Mouse (Mus musculus): ENCODE data around the gene Gm13290.
"Not testable (repeated sequence)": the region's sequence is repeated elsewhere in the genome, so short reads cannot be mapped to it uniquely, and the experiment has no call there.

Gm13290 gene

DNA sequence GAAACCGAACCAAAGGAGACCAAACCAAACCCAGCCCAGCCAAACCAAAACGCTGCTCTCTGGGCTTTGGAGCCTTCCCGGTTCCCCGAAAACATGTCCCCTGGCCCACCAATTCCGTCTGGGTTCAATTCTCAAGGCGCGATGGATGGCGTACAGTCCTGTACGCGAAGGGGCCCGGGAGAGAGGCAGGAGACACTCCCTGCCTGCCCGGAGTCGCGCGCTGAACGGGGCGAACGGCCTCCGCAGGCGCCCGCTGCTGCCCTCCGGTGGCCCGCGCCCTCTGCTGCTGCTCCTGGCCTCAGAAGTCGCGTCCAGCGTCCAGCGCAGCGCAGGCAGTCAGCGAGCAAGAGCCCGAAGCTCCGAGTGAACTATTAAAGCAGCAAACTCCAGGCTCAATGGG, at the start of gene Gm13290:
TSS of gene Gm13290 (plus strand) at position 301 of the 400 bp plus-strand sequence.
- not testable (repeated sequence) for DNase-seq (ENCODE audit: low read depth, low spot score)

DNA sequence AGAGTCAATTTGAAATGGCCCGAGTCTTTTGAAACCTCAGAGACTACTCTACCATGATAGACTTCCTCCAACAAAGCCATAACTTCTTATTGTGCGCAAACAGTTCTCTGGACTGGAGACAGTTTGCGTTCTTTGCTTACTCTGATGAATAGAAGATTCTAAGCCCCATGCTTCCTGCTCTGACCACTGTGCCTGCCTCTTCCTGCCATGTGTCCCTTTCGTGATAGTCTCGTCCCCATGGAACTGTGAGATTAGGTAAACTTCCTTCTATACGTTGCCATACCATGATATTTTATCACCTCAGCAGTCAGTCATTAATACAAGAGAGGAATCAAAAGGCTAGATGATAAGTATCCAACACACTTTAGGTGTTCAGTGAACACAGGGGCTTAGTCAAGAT, 46.9 kb upstream of the Gm13290 start:
- DNase-seq (ENCODE audit: low read depth, low spot score) = no peak

GRCm38 (mm10) chr4:88727324-88727723, 46.3 kb upstream of the Gm13290 start:
- no peak for DNase-seq (ENCODE audit: low read depth, low spot score)

GRCm38 (mm10) chr4:88738480-88738879, 35.2 kb upstream of the Gm13290 start:
- DNase-seq (ENCODE audit: low read depth, low spot score) = peak; percentile 61

DNA sequence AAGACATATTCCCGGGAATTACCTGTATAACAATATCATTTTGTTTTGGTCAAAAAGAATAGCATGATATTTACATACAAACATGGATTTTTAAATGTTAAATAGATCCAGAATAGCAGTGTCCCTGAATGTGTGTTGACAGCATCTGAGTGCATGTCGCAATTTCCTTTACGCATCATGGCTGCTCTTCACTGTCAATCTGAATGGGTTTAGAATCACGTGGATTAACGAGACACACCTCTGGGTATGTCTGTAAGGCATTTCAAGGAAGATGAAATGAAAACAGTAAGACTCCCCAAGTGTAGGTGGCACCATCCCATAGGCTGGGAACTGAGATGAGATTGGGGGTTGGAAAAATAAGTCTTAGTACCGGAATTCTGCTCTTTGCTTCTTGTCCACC, 34.6 kb upstream of the Gm13290 start:
- no peak for DNase-seq (ENCODE audit: low read depth, low spot score)

GRCm38 (mm10) chr4:88741426-88741825, 32.2 kb upstream of the Gm13290 start:
- DNase-seq (ENCODE audit: low read depth, low spot score) = no peak

GRCm38 (mm10) chr4:88742771-88743371, 30.8 kb upstream of the Gm13290 start:
- no peak for DNase-seq (ENCODE audit: low read depth, low spot score)

DNA sequence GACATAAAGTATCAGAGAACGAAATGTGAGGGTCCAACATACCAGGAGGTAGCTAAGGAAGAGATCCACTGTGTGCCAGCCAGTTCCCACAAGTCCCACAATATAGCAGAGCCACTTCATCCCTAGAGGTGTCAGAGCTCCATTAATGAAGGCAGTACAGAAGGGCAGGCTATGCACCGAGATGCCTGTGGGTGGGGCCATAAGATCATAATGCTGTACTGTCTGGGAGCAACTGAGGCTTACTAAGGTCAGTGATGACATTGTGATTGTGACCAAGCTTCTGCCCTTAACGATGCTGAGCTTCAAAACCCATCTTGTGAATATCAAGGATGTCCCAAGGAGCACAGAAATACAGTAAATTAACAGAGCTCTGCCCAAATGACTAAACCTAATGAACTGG, 29.4 kb upstream of the Gm13290 start:
- no peak for DNase-seq (ENCODE audit: low read depth, low spot score)

- DNase-seq (ENCODE audit: low read depth, low spot score) = no peak
These were observed 23.7 kb upstream of the Gm13290 start for GRCm38 (mm10) chr4:88749926-88750325.

- DNase-seq (ENCODE audit: low read depth, low spot score) = not testable (repeated sequence)
These were observed 18.8 kb upstream of the Gm13290 start, which contains the start of gene Gm13271 for GRCm38 (mm10) chr4:88754818-88755340. Gene Gm13271 (plus strand): TSS chr4:88754868.

DNA sequence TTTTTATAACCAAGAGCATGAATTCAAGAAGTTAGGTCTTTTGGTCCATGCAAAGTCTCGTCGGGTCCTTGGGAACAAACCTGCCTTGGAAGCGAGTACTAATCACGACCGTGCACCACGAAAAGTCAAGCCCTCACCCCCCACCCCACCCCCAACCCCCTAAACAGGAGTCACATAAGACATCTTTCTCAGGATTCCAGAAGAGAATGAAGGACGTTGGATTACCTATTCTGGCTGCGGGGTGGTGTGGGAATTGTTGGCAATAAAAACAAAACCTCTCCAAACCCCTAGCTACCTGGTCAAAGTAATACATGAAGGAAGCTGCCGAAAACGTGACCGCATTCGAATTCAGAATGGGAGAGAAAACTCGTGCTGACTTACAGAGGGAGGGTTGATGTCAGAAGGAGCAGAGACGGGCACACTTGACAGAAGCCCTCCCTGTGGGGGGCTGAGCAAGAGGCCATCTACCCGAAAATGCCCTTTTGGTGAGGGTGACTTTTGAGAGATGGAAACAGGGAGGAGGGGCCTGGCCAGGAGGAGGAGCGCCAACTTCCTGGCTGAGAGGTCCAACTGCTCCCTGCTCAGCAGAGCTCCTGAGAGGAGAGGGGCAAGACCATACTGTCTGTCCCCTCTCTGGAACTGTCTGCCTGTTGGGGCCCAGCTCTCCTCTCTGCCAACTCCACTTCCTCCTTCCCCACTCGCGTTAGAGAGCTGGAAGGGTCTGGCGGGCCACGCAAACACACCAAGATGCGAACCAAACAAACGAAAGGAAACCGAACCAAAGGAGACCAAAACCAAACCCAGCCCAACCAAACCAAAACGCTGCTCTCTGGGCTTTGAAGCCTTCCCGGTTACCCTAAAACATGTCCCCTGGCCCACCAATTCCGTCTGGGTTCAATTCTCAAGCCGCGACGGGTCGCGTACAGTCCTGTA, 16.8 kb upstream of the Gm13290 start:
- DNase-seq (ENCODE audit: low read depth, low spot score) = not testable (repeated sequence)

DNA sequence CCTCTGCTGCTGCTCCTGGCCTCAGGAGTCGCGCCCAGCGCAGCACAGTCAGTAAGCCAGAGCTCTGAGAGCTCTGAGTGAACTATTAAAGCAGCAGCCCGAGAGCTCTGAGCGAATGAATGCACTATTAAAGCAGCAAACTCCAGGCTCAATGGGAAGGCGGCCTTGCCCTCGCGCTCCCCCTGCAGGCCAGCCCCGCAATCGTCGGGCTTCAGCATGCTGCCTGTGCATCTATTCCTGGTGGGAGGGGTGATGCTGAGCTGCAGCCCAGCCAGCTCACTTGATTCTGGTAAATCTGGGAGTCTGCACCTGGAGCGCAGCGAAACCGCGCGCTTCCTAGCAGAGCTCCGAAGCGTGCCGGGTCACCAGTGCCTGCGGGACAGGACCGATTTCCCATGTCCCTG, 16.0 kb upstream of the Gm13290 start:
- DNase-seq (ENCODE audit: low read depth, low spot score) = not testable (repeated sequence)

- DNase-seq (ENCODE audit: low read depth, low spot score) = not testable (repeated sequence)
These were observed 14.9 kb upstream of the Gm13290 start for GRCm38 (mm10) chr4:88758751-88759150.

DNA sequence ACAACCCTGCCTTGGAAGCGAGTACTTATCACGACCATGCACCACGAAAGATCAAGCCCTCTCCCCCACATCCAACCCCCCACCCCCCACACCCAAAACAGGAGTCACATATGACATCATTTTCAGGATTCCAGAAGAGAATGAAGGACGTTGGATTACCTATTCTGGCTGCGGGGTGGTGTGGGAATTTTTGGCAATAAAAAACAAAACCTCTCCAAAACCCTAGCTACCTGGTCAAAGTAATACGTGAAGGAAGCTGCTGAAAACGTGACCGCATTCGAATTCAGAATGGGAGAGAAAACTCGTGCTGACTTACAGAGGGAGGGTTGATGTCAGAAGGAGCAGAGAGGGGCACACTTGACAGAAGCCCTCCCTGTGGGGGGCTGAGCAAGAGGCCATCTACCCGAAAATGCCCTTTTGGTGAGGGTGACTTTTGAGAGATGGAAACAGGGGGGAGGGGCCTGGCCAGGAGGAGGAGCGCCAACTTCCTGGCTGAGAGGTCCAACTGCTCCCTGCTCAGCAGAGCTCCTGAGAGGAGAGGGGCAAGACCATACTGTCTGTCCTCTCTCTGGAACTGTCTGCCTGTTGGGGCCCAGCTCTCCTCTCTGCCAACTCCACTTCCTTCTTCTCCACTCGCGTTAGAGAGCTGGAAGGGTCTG, 13.9 kb upstream of the Gm13290 start, which contains the start of gene Gm13283:
TSS of gene Gm13283 (plus strand) at position 510 of the 659 bp plus-strand sequence.
- DNase-seq (ENCODE audit: low read depth, low spot score) = peak; percentile 21

DNA sequence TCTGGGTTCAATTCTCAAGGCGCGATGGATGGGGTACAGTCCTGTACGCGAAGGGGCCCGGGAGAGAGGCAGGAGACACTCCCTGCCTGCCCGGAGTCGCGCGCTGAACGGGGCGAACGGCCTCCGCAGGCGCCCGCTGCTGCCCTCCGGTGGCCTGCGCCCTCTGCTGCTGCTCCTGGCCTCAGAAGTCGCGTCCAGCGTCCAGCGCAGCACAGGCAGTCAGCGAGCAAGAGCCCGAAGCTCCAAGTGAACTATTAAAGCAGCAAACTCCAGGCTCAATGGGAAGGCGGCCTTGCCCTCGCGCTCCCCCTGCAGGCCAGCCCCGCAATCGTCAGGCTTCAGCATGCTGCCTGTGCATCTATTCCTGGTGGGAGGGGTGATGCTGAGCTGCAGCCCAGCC, 13.2 kb upstream of the Gm13290 start:
- DNase-seq (ENCODE audit: low read depth, low spot score) = not testable (repeated sequence)

DNA sequence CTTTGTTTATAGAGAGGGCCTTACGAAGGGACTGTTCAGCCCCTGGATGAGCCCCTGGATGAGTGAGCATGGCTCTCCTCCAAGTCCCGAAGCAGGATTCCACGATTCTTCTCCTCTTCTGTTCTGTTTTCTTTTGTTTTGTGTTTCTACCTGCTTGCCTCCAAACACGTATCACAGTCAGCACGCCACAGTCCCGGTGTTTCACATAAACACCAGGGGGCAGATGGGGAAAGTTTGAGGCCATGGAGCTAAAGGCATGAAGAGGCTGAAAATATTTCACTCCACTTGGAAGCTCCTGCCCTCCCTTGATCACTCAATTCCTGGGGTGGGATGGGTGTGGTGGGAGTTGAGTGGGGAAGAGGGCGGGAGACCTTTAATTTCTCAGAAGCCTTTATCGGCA, 11.9 kb upstream of the Gm13290 start:
- not testable (repeated sequence) for DNase-seq (ENCODE audit: low read depth, low spot score)

GRCm38 (mm10) chr4:88762341-88762740, 11.3 kb upstream of the Gm13290 start:
- DNase-seq (ENCODE audit: low read depth, low spot score) = not testable (repeated sequence)

GRCm38 (mm10) chr4:88763384-88764018, 10.1 kb upstream of the Gm13290 start:
- DNase-seq (ENCODE audit: low read depth, low spot score) = not testable (repeated sequence)

- DNase-seq (ENCODE audit: low read depth, low spot score) = not testable (repeated sequence)
These were observed 3.0 kb downstream of the Gm13290 start, which contains the start of gene Gm13289 for GRCm38 (mm10) chr4:88776622-88777021. Gene Gm13289 (plus strand): TSS chr4:88776922.

DNA sequence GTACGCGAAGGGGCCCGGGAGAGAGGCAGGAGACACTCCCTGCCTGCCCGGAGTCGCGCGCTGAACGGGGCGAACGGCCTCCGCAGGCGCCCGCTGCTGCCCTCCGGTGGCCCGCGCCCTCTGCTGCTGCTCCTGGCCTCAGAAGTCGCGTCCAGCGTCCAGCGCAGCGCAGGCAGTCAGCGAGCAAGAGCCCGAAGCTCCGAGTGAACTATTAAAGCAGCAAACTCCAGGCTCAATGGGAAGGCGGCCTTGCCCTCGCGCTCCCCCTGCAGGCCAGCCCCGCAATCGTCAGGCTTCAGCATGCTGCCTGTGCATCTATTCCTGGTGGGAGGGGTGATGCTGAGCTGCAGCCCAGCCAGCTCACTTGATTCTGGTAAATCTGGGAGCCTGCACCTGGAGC, 5.9 kb downstream of the Gm13290 start, which contains the start of gene Gm13272:
TSS of gene Gm13272 (plus strand) at position 301 of the 400 bp plus-strand sequence.
- DNase-seq (ENCODE audit: low read depth, low spot score) = not testable (repeated sequence)

- DNase-seq (ENCODE audit: low read depth, low spot score) = not testable (repeated sequence)
These were observed 6.7 kb downstream of the Gm13290 start for GRCm38 (mm10) chr4:88780320-88780719.
